Mouse (Mus musculus): ENCODE results near the gene Gm10134. TPM values are rescaled to one million over a fixed set of nuclear protein-coding genes. Genes with fewer than 3 reads are reported as not detected.
"Not testable (repeated sequence)": the region's sequence is repeated elsewhere in the genome, so short reads cannot be mapped to it uniquely, and the experiment has no call there.

The Gm10134 gene
- polyA plus RNA-seq, 1 experiment from 2014 or later = 1.1 TPM

DNA sequence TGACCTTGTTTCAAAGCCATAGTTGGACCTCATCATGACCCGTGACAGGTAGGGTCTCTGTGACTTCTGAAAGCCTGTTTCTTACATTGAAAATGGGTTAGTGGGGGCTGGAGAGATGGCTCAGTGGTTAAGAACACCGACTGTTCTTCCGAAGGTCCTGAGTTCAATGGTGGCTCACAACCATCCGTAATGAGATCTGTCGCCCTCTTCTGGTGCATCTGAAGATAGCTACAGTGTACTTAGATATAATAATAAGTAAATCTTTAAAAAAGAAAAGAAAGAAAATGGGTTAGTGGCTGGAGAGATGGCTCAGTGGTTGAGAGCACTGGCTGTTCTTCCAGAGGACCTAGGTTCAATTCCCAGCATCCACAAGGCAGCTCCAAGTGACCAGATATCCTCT is 5.7 kb downstream of the Gm10134 start:
- not testable (repeated sequence) for H3K9ac ChIP-seq; H3K4me3 ChIP-seq; H3K27ac ChIP-seq (replicated peaks); ATAC-seq (ENCODE audit: extremely low read depth, insufficient number of reproducible peaks, low FRiP score, low TSS enrichment); H3K36me3 ChIP-seq; H3K4me2 ChIP-seq; H3K9me3 ChIP-seq
- 50% methylated on average over 5 of the region's 5 CpGs for WGBS
- H3K4me1 ChIP-seq = peaks cover 16% of the 10 kb centered on the region
- peaks cover 36% of the 10 kb centered on the region for H3K27me3 ChIP-seq (replicated peaks)

DNA sequence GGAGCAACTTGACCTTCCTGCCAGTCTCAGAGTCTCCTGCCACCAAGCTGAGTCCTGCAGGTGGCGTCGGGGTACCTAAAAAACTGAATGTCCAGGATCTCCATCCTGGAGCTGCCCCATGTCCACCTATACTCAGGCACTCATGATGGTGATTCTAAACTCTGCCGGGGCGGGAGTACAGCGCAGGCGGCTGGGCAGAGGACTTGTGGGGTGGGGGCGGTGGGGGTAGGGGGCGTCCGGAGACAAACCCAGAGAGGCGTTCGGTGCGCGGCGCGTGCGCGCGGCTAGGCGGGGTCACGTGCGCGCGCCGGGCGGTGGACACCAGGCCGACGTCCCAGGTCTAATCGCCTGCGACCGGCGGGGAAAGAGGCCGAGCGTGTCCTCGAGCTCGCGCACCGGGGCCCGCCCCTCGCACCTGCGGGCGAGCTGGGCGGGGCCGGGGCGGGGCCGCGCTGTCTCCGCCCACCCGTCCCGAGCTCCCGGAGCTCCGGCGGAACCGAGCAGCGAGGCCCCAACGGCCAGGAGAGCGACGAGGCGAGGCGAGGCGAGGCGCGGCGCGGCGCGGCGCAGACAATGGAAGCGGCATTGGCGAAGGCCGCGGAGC is 7.0 kb downstream of the Gm10134 start, which contains the start of gene Ralgds:
Gene Ralgds (plus strand): TSS at position 328 of the 604 bp plus-strand sequence.
- Histone ChIP-seq H3K4me2 (peak within 1 kb of the TSS; percentile 99), H3K4me3 (peak within 1 kb of the TSS; percentile 75), H3K9me3 (no peaks in the 10 kb centered on the region), H3K27me3 (replicated peaks) (peaks cover 36% of the 10 kb centered on the region), H3K36me3 (no peaks in the 10 kb centered on the region), H3K27ac (replicated peaks) (0 out of 2 replicates have a peak within 1 kb of the TSS, but pooled peaks have one; percentile 36), H3K4me1 (peaks cover 25% of the 10 kb centered on the region), H3K9ac (peak within 1 kb of the TSS; percentile 86)
- WGBS = under 1% methylated on average over 59 of the region's 71 CpGs
- ATAC-seq (ENCODE audit: extremely low read depth, insufficient number of reproducible peaks, low FRiP score, low TSS enrichment) = peak; percentile 78

DNA sequence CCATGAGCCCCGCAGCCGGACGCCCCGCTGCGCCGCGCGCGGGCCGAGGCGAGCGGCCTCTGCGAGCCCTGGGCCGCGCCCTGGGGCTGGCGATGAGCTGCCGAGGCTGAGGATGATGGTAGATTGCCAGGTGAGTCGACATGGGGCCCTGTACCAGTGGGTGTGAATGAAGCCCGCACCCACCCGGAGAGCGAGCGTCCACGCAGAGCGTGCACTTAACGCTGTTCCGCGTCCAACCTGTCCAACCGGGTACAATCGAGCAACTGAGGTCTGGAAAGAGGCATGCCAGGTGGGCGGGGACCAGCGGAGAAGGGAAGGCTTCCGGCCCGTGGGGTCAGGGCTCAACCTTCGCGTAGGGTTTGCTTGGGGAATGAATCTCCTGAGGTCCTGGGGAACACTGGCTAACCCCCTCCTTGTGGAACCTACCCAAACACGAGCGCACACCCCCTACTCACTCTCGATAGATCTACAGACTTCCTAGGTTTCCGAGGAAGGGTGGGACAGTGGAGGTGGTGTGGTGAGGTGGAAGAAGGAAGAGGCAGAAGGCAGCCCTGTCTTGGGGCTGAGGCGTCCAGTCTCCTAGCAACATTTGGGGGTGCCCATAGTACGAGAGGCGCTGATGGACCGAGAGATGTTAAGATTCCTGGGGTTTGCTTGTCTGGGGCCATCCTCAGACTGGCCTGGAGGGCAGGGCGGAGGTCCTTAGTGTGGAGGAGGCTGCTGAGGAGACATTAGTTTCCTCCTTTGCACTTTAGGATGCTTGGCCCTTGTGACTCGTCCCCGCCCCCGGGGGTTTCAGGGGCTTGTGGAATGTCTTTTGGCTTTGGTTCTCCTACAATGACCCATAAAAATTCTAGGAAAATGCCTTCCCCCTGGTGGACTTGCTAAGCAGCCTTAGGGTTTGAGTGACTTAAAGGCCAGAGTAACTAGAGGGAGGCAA is 7.8 kb downstream of the Gm10134 start:
- ATAC-seq (ENCODE audit: extremely low read depth, insufficient number of reproducible peaks, low FRiP score, low TSS enrichment) = no peak
- H3K36me3 ChIP-seq = no peaks in the 10 kb centered on the region
- H3K27me3 ChIP-seq (replicated peaks) = peaks cover 36% of the 10 kb centered on the region
- no peaks in the 10 kb centered on the region for H3K9me3 ChIP-seq
- H3K27ac ChIP-seq (replicated peaks) = 0 out of 2 replicates have a peak overlapping the region, but pooled peaks have one; percentile 36
- 7% methylated on average over 47 of the region's 47 CpGs for WGBS
- peak overlapping the region; percentile 75 for H3K4me3 ChIP-seq
- peak overlapping the region; percentile 99 for H3K4me2 ChIP-seq
- H3K4me1 ChIP-seq = peaks cover 27% of the 10 kb centered on the region
- H3K9ac ChIP-seq = peak overlapping the region; percentile 86

DNA sequence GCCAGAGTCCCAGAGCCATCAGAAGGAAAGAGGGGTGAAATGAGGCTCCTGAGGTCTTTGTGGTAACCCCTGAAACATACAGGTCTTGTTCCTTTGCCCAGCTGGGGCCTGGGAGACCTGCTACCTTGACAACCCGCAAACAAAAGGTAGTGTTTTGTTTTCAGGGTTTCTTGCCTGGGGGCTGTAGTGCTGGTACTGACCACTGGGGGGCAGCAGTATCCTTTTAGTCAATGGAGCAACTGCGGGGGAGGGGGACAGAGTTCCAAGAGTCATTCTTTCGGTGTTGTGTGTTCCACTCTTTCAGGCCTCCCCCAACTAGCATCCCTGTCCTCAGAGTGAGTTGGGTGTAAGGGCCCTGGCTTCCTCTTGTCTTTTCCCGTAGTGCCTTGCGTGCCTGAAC is 8.6 kb downstream of the Gm10134 start:
- Histone ChIP-seq H3K27me3 (replicated peaks) (peaks cover 36% of the 10 kb centered on the region), H3K36me3 (no peaks in the 10 kb centered on the region), H3K4me1 (peaks cover 27% of the 10 kb centered on the region), H3K9me3 (no peaks in the 10 kb centered on the region), H3K4me2 (peak overlapping the region; percentile 99), H3K9ac (peak overlapping the region; percentile 86), H3K27ac (replicated peaks) (no peak overlapping the region), H3K4me3 (peak overlapping the region; percentile 75)
- WGBS = 11% methylated on average over 5 of the region's 5 CpGs
- no peak for ATAC-seq (ENCODE audit: extremely low read depth, insufficient number of reproducible peaks, low FRiP score, low TSS enrichment)

DNA sequence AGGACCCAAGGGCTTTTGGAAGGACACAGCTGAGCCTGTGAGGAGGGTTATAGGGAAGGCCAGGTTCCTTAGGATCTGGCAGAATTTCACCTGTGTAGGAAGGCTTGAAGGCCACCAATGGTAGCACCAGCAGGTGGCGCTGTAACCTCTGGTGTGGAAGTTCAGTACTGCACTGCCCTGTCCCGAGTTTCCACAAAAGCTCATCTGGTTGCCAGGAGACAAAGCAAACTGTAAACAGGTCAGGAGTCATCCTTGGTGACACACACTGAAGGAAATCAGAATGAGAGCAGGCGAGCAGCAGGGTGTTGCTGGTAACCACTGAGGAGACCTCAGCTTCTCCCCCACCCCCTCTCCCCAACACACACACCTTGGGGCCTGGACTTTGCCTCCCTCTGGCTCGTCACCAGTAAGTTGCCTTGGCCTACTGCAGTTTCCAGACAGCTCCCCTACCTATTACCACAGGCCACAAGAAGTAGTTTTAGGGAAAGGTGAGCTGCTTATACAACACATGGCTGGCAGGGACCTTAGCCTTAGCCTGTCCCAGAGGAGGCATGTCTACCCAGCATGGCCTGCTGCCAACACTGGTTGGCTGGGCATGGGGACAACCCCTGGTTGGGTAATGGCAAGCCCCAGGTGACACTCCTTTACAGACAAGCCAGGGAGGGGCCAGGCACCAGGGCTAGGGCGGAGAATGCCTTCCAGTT is 11.5 kb downstream of the Gm10134 start:
- no peak for ATAC-seq (ENCODE audit: extremely low read depth, insufficient number of reproducible peaks, low FRiP score, low TSS enrichment)
- WGBS = 32% methylated on average over 5 of the region's 5 CpGs
- H3K4me1 ChIP-seq = peaks cover 27% of the 10 kb centered on the region
- H3K9ac ChIP-seq = no peak overlapping the region
- peaks cover 10% of the 10 kb centered on the region; the same call in 1 of the 2 replicates for H3K27me3 ChIP-seq (replicated peaks)
- H3K36me3 ChIP-seq = no peaks in the 10 kb centered on the region
- no peak overlapping the region for H3K4me3 ChIP-seq
- H3K4me2 ChIP-seq = peak overlapping the region; percentile 2; the same call in 1 of the 2 replicates
- H3K9me3 ChIP-seq = no peaks in the 10 kb centered on the region
- no peak overlapping the region; the same call in 1 of the 2 replicates for H3K27ac ChIP-seq (replicated peaks)

DNA sequence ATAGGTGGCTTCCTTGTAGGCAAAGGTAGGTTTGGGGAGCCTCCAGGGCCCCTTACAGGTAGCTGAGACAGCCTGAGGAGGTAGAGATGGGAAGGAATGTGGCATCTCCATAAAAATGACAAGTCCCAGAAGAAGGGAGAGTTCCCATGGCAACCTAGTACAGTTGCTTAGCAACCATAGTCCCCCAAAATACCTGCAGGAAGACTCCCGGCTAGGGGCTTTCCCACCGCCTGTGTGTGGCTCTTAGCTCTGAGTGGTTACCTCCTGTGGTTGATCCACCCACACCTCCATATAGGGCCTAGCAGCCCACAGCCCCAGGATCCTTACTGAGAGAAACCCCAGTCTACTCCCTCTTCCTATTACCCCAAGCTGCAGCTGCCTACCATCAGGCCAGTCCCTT is 12.3 kb downstream of the Gm10134 start:
- H3K9me3 ChIP-seq = no peaks in the 10 kb centered on the region
- no peaks in the 10 kb centered on the region for H3K36me3 ChIP-seq
- no peak overlapping the region for H3K9ac ChIP-seq
- 68% methylated on average over 2 of the region's 2 CpGs for WGBS
- no peak overlapping the region for H3K4me2 ChIP-seq
- no peak overlapping the region for H3K27ac ChIP-seq (replicated peaks)
- H3K27me3 ChIP-seq (replicated peaks) = peaks cover 5% of the 10 kb centered on the region; the same call in 1 of the 2 replicates
- H3K4me3 ChIP-seq = no peak overlapping the region
- ATAC-seq (ENCODE audit: extremely low read depth, insufficient number of reproducible peaks, low FRiP score, low TSS enrichment) = no peak
- peaks cover 27% of the 10 kb centered on the region for H3K4me1 ChIP-seq

DNA sequence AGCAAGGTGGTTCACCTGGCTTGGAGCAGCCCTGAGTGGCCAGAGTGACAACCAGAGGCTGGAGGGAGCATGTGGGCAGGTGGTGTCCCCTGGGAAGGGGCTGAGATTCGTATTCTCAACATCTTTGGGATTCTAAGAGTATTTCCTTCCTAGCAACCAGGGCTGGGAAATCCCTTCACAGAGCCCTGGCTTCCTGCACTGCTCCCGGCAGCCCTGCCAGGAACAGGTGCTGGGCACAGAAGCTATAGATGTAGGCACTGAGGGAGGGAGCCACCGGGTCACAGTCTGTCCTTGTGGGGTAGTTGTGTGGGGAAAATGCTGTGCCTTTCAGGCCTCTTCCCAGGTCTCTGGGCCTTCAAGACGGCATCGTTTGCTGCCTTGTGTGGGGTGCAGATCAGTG is 14.7 kb downstream of the Gm10134 start:
- 79% methylated on average over 5 of the region's 5 CpGs for WGBS
- Histone ChIP-seq H3K4me3 (no peak overlapping the region), H3K27me3 (replicated peaks) (no peaks in the 10 kb centered on the region), H3K4me1 (peaks cover 35% of the 10 kb centered on the region), H3K27ac (replicated peaks) (no peak overlapping the region), H3K36me3 (no peaks in the 10 kb centered on the region), H3K9ac (no peak overlapping the region), H3K4me2 (no peak overlapping the region), H3K9me3 (no peaks in the 10 kb centered on the region)
- no peak for ATAC-seq (ENCODE audit: extremely low read depth, insufficient number of reproducible peaks, low FRiP score, low TSS enrichment)

DNA sequence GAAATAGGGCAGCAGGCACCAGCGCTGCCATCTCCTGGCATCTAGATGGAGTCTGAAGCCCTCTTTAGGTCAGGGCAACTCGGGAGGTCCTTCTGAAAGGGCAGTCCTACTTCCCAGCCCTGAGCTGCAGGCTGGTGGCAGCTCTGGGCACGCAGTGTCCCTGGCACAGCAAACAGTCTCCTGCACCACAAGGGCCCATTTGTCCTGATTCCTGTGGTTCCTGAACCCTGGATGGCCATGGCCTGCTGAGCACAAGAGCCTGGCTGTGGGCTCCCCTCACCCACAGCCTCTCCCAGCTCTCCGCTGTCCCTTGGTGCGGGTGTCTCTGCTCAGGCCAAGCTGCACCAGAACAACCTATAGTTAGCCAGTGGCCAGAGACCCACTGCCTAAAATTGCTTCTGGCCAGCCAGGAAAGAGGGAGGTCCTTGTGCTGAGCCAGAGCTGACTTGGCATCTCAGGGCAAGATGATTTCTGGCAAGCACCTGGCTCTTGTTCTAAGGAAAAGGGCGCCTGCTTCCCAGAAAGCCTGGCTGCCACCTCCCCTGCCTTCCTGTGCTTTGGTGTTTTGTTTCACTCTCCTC is 15.8 kb downstream of the Gm10134 start:
- H3K9me3 ChIP-seq = no peaks in the 10 kb centered on the region
- no peaks in the 10 kb centered on the region for H3K36me3 ChIP-seq
- no peaks in the 10 kb centered on the region for H3K27me3 ChIP-seq (replicated peaks)
- H3K4me2 ChIP-seq = no peak overlapping the region
- no peak overlapping the region for H3K27ac ChIP-seq (replicated peaks)
- peaks cover 46% of the 10 kb centered on the region for H3K4me1 ChIP-seq
- ATAC-seq (ENCODE audit: extremely low read depth, insufficient number of reproducible peaks, low FRiP score, low TSS enrichment) = no peak
- H3K4me3 ChIP-seq = no peak overlapping the region
- 84% methylated on average over 6 of the region's 6 CpGs for WGBS
- H3K9ac ChIP-seq = 0 out of 2 replicates have a peak overlapping the region, but pooled peaks have one; percentile 14

DNA sequence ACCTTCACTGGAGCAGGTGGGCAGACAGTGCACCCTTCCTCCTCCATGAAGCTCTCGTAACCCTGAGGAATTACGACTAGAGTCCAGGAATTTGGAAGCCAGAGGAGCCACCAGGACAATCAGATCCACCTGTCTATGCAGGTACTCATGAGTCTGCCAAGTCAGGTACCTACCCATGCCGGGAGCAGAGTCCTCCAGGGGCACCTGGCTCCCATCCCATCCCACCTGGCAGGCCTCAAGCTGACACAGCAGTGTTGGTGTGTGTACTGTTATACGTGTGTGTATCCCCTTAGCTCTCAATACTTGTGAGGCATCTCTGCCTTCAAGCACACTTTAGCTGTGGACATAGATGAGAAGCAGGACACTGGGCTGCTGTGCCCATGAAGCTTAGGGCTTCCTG is 16.3 kb downstream of the Gm10134 start:
- Histone ChIP-seq H3K9ac (no peak overlapping the region), H3K9me3 (no peaks in the 10 kb centered on the region), H3K27ac (replicated peaks) (no peak overlapping the region), H3K4me1 (peaks cover 48% of the 10 kb centered on the region), H3K36me3 (no peaks in the 10 kb centered on the region), H3K4me2 (no peak overlapping the region), H3K27me3 (replicated peaks) (no peaks in the 10 kb centered on the region), H3K4me3 (no peak overlapping the region)
- ATAC-seq (ENCODE audit: extremely low read depth, insufficient number of reproducible peaks, low FRiP score, low TSS enrichment) = no peak
- 73% methylated on average over 4 of the region's 4 CpGs for WGBS

DNA sequence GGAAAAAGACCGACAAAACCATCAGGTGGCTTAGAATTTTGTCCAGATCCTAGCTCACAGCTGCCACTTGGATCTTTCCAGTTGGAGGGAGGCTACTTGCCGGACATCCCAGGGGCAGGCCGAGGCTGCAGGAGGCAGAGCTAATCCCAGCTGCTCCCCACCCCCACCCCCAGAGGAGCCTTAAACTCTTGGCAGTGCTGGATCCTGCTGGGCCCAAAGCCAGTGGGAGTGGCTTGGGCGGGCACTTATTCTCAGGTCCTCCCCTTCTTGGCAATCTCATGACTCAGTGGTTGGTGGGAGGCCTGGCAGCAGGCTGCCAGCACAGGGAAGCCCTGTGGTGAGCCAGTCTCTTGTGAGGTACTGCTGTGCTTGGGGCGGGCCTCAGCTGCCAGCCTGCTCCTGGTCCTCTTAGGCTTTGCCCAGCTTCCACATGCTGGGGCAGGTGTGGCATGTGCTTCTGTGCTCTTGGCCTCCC is 17.8 kb downstream of the Gm10134 start:
- 15% methylated on average over 5 of the region's 5 CpGs for WGBS
- H3K4me2 ChIP-seq = no peak overlapping the region
- H3K9ac ChIP-seq = no peak overlapping the region
- no peaks in the 10 kb centered on the region for H3K9me3 ChIP-seq
- H3K36me3 ChIP-seq = no peaks in the 10 kb centered on the region
- H3K4me3 ChIP-seq = no peak overlapping the region
- no peaks in the 10 kb centered on the region for H3K27me3 ChIP-seq (replicated peaks)
- ATAC-seq (ENCODE audit: extremely low read depth, insufficient number of reproducible peaks, low FRiP score, low TSS enrichment) = peak; percentile 69
- H3K27ac ChIP-seq (replicated peaks) = peak overlapping the region; percentile 84
- H3K4me1 ChIP-seq = peaks cover 38% of the 10 kb centered on the region

Data from heart, embryonic 13.5 days (tissue).